Mouse (Mus musculus): ENCODE measurements around the gene Larp1b. TPM values are rescaled to one million over a fixed set of nuclear protein-coding genes. Genes with fewer than 3 reads are reported as not detected.

The Larp1b gene
- polyA plus RNA-seq, 1 experiment from 2014 or later, result 3.6 TPM

GRCm38 (mm10) chr3:41059249-41059648 is 109.6 kb downstream of the Larp1b start:
- Histone ChIP-seq H3K4me3 (ENCODE audit: low read depth, low read length) (no peak overlapping the region), H3K27me3 (ENCODE audit: control insufficient read depth, insufficient read depth, low read length) (no peaks in the 10 kb centered on the region), H3K27ac (ENCODE audit: low read length) (no peak overlapping the region), H3K4me2 (replicated peaks; ENCODE audit: low read depth, low read length) (no peak overlapping the region), H3K4me1 (ENCODE audit: control insufficient read depth, insufficient read depth, low read length) (no peaks in the 10 kb centered on the region), H3K36me3 (ENCODE audit: control insufficient read depth, insufficient read depth, low read length) (no peaks in the 10 kb centered on the region; the same call in 1 of the 2 replicates), H3K9me3 (ENCODE audit: control insufficient read depth, low read depth, low read length) (no peaks in the 10 kb centered on the region), H3K9ac (replicated peaks; ENCODE audit: low read depth, low read length) (no peak overlapping the region)
- no peak for ATAC-seq (ENCODE audit: insufficient number of reproducible peaks, insufficient read depth, low FRiP score, low read depth)
- 90% methylated on average over 3 of the region's 3 CpGs for WGBS

DNA sequence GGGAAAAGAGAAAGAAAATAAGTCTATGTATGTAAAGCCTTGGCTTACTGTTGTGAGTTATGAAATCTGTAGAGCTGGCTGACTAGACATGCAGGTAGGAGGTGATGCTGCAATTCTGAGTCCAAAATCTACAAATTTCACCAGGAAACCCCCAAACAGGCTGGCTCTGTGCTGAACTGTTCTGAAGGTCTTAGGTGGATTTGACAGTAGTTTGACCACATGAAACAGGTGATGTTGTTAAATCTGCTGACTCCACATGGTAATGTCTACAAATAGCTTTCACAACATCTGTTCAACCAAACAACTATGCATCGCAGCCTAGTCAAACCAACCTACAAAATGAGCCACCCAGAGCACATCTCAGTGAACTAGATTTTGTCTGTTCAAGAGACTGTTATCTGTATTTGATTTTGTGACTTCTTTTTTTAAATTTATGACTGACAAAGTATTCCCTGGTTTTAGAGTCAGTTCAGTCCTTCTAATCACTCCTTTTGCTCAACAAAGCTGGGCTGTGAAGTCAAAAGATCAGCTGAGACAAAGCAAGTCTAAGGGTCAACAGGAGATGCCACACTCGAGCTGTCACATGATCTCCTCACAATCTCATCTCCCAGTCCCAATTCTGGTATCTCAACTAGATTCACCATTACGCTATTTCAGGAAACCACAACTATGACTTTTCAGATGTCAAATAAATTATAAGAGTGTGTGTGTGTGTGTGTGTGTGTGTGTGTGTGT is 112.4 kb downstream of the Larp1b start:
- H3K4me1 ChIP-seq (ENCODE audit: control insufficient read depth, insufficient read depth, low read length), result no peaks in the 10 kb centered on the region
- no peak for ATAC-seq (ENCODE audit: insufficient number of reproducible peaks, insufficient read depth, low FRiP score, low read depth)
- no peak overlapping the region for H3K4me2 ChIP-seq (replicated peaks; ENCODE audit: low read depth, low read length)
- no peak overlapping the region for H3K27ac ChIP-seq (ENCODE audit: low read length)
- H3K27me3 ChIP-seq (ENCODE audit: control insufficient read depth, insufficient read depth, low read length), result no peaks in the 10 kb centered on the region
- WGBS, result 91% methylated on average over 3 of the region's 3 CpGs
- H3K9ac ChIP-seq (replicated peaks; ENCODE audit: low read depth, low read length), result no peak overlapping the region
- H3K4me3 ChIP-seq (ENCODE audit: low read depth, low read length), result no peak overlapping the region
- no peaks in the 10 kb centered on the region for H3K9me3 ChIP-seq (ENCODE audit: control insufficient read depth, low read depth, low read length)
- H3K36me3 ChIP-seq (ENCODE audit: control insufficient read depth, insufficient read depth, low read length), result no peaks in the 10 kb centered on the region; the same call in 1 of the 2 replicates

GRCm38 (mm10) chr3:41062758-41063157 is 113.1 kb downstream of the Larp1b start:
- H3K36me3 ChIP-seq (ENCODE audit: control insufficient read depth, insufficient read depth, low read length), result peaks cover 7% of the 10 kb centered on the region
- no peaks in the 10 kb centered on the region for H3K4me1 ChIP-seq (ENCODE audit: control insufficient read depth, insufficient read depth, low read length)
- 85% methylated on average over 2 of the region's 2 CpGs for WGBS
- no peak overlapping the region for H3K27ac ChIP-seq (ENCODE audit: low read length)
- ATAC-seq (ENCODE audit: insufficient number of reproducible peaks, insufficient read depth, low FRiP score, low read depth), result no peak
- H3K9me3 ChIP-seq (ENCODE audit: control insufficient read depth, low read depth, low read length), result no peaks in the 10 kb centered on the region
- no peak overlapping the region for H3K4me2 ChIP-seq (replicated peaks; ENCODE audit: low read depth, low read length)
- no peaks in the 10 kb centered on the region for H3K27me3 ChIP-seq (ENCODE audit: control insufficient read depth, insufficient read depth, low read length)
- H3K9ac ChIP-seq (replicated peaks; ENCODE audit: low read depth, low read length), result no peak overlapping the region
- H3K4me3 ChIP-seq (ENCODE audit: low read depth, low read length), result no peak overlapping the region

DNA sequence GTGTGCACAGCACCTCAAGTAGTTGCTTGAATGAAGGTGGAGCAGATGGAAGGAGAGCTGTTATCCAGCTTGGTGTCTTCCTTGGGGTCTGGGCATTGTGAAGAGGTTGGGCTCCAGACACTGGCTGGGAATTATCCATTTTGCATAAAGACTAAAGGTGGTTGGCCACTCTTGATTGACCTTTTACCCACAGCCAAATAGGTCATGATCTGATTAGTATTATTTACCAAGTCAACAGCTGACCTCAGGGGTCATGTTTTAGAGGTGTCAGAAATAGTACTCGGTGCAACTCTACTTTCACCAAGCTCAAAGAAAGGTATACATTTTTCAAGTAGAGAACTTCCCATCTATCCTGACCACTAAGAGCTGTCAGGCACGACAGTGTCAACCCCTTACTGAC is 115.7 kb downstream of the Larp1b start:
- WGBS, result 61% methylated on average over 2 of the region's 2 CpGs
- no peak overlapping the region for H3K4me2 ChIP-seq (replicated peaks; ENCODE audit: low read depth, low read length)
- no peaks in the 10 kb centered on the region for H3K27me3 ChIP-seq (ENCODE audit: control insufficient read depth, insufficient read depth, low read length)
- no peaks in the 10 kb centered on the region for H3K9me3 ChIP-seq (ENCODE audit: control insufficient read depth, low read depth, low read length)
- H3K27ac ChIP-seq (ENCODE audit: low read length), result no peak overlapping the region
- no peak for ATAC-seq (ENCODE audit: insufficient number of reproducible peaks, insufficient read depth, low FRiP score, low read depth)
- H3K4me3 ChIP-seq (ENCODE audit: low read depth, low read length), result no peak overlapping the region
- H3K36me3 ChIP-seq (ENCODE audit: control insufficient read depth, insufficient read depth, low read length), result peaks cover 17% of the 10 kb centered on the region
- no peaks in the 10 kb centered on the region for H3K4me1 ChIP-seq (ENCODE audit: control insufficient read depth, insufficient read depth, low read length)
- no peak overlapping the region for H3K9ac ChIP-seq (replicated peaks; ENCODE audit: low read depth, low read length)

DNA sequence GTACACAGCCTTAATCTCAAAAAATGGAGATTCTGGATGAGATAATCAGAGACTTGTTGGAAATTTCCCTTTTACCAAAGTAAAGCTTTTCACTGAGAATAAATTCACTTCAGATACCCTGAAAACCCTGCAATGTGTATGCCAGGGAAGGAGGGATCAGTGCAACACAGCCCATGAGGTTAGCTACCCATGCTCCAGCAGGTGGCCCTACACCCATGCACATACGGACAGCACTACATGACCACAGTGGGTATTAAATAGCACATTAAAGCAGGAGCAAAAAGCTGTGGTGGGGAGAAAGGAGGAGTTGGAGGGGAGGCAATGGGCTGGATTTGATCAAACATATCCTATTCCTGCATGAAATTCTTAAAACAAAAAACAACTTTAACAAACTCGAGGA is 120.9 kb downstream of the Larp1b start:
- no peak for ATAC-seq (ENCODE audit: insufficient number of reproducible peaks, insufficient read depth, low FRiP score, low read depth)
- Histone ChIP-seq H3K4me3 (ENCODE audit: low read depth, low read length) (no peak overlapping the region), H3K27ac (ENCODE audit: low read length) (no peak overlapping the region), H3K4me2 (replicated peaks; ENCODE audit: low read depth, low read length) (no peak overlapping the region), H3K9ac (replicated peaks; ENCODE audit: low read depth, low read length) (no peak overlapping the region), H3K36me3 (ENCODE audit: control insufficient read depth, insufficient read depth, low read length) (peaks cover 17% of the 10 kb centered on the region), H3K4me1 (ENCODE audit: control insufficient read depth, insufficient read depth, low read length) (no peaks in the 10 kb centered on the region), H3K27me3 (ENCODE audit: control insufficient read depth, insufficient read depth, low read length) (no peaks in the 10 kb centered on the region), H3K9me3 (ENCODE audit: control insufficient read depth, low read depth, low read length) (no peaks in the 10 kb centered on the region)
- 75% methylated on average over 2 of the region's 2 CpGs for WGBS

DNA sequence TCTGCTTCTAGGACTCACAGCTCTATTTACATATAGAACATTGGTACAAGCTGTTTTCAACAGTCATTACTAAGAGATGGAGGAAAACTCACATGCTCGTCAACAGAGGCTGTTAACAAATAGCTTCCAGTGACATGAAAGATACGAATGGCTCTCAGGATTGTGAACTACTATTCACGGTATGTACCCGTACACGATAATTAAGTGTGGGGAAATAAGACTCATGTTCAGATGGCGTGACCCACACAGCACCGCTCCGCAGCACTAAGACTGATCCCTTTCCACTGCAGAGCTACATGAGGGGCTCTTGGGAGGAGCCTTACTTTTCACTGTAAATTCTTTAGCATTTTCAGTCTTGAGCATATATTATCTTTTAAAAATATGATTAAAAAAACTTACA is 125.7 kb downstream of the Larp1b start:
- no peaks in the 10 kb centered on the region for H3K4me1 ChIP-seq (ENCODE audit: control insufficient read depth, insufficient read depth, low read length)
- no peak overlapping the region for H3K4me2 ChIP-seq (replicated peaks; ENCODE audit: low read depth, low read length)
- H3K9ac ChIP-seq (replicated peaks; ENCODE audit: low read depth, low read length), result no peak overlapping the region
- H3K4me3 ChIP-seq (ENCODE audit: low read depth, low read length), result no peak overlapping the region
- no peak for ATAC-seq (ENCODE audit: insufficient number of reproducible peaks, insufficient read depth, low FRiP score, low read depth)
- no peak overlapping the region for H3K27ac ChIP-seq (ENCODE audit: low read length)
- no peaks in the 10 kb centered on the region for H3K9me3 ChIP-seq (ENCODE audit: control insufficient read depth, low read depth, low read length)
- H3K27me3 ChIP-seq (ENCODE audit: control insufficient read depth, insufficient read depth, low read length), result no peaks in the 10 kb centered on the region
- 74% methylated on average over 8 of the region's 8 CpGs for WGBS
- H3K36me3 ChIP-seq (ENCODE audit: control insufficient read depth, insufficient read depth, low read length), result no peaks in the 10 kb centered on the region

DNA sequence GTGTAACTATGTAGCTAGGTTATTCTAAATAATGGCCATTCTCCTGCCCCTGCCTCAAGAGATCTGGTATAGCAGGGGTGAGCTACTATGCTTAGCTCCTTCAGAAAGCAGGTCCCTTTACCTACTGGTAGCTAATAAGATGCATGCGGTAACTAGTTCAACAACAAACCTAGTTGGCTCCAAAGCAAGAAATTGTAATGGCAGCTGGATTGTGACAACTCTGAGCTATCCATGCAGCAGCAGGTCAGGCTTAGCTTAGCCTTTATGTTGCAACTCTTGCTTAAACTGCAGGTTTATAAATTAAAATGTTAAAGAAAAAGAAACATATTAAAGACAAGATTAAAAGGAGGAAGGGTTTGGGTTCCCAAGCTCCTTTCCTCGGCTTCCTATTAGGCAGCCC is 129.0 kb downstream of the Larp1b start:
- Histone ChIP-seq H3K4me3 (ENCODE audit: low read depth, low read length) (no peak overlapping the region), H3K27me3 (ENCODE audit: control insufficient read depth, insufficient read depth, low read length) (no peaks in the 10 kb centered on the region), H3K9ac (replicated peaks; ENCODE audit: low read depth, low read length) (no peak overlapping the region), H3K36me3 (ENCODE audit: control insufficient read depth, insufficient read depth, low read length) (no peaks in the 10 kb centered on the region), H3K4me2 (replicated peaks; ENCODE audit: low read depth, low read length) (no peak overlapping the region), H3K27ac (ENCODE audit: low read length) (no peak overlapping the region), H3K9me3 (ENCODE audit: control insufficient read depth, low read depth, low read length) (no peaks in the 10 kb centered on the region), H3K4me1 (ENCODE audit: control insufficient read depth, insufficient read depth, low read length) (peaks cover 10% of the 10 kb centered on the region; the same call in 1 of the 2 replicates)
- 90% methylated on average over 2 of the region's 2 CpGs for WGBS
- ATAC-seq (ENCODE audit: insufficient number of reproducible peaks, insufficient read depth, low FRiP score, low read depth), result no peak

GRCm38 (mm10) chr3:41080724-41081123 is 131.1 kb downstream of the Larp1b start:
- Histone ChIP-seq H3K4me2 (replicated peaks; ENCODE audit: low read depth, low read length) (peak overlapping the region; percentile 87), H3K36me3 (ENCODE audit: control insufficient read depth, insufficient read depth, low read length) (no peaks in the 10 kb centered on the region), H3K9ac (replicated peaks; ENCODE audit: low read depth, low read length) (no peak overlapping the region), H3K4me3 (ENCODE audit: low read depth, low read length) (peak overlapping the region; percentile 89; the same call in 1 of the 2 replicates), H3K9me3 (ENCODE audit: control insufficient read depth, low read depth, low read length) (no peaks in the 10 kb centered on the region), H3K27me3 (ENCODE audit: control insufficient read depth, insufficient read depth, low read length) (no peaks in the 10 kb centered on the region), H3K4me1 (ENCODE audit: control insufficient read depth, insufficient read depth, low read length) (peaks cover 10% of the 10 kb centered on the region; the same call in 1 of the 2 replicates), H3K27ac (ENCODE audit: low read length) (no peak overlapping the region)
- 32% methylated on average over 3 of the region's 3 CpGs for WGBS
- ATAC-seq (ENCODE audit: insufficient number of reproducible peaks, insufficient read depth, low FRiP score, low read depth), result no peak
